Mouse (Mus musculus) erythroblast, embryonic 14.5 days (primary cell): Measurements from ENCODE around the gene Vhl.

Experiments used
- GATA1 ChIP-seq: IDR thresholded peaks from 2 replicates; pipeline ENCODE4 v1.6.1; 2012; ENCODE audit warnings: low read length, inconsistent platforms, mixed read lengths
- TAL1 ChIP-seq: IDR thresholded peaks from 3 replicates; pipeline ENCODE4 v1.6.1; 2012; ENCODE audit warnings: low read length, inconsistent platforms, mixed read lengths

- TF ChIP-seq TAL1 (no peak), GATA1 (no peak)
Observed at GRCm38 (mm10) chr6:113661353-113662241, 37.8 kb downstream of the Vhl start.
